Mouse (Mus musculus) lung, postnatal 0 days (tissue): ENCODE measurements around the gene Gm21083. TPM values are rescaled to one million over a fixed set of nuclear protein-coding genes. Genes with fewer than 3 reads are reported as not detected.
"Not testable (repeated sequence)": the region's sequence is repeated elsewhere in the genome, so short reads cannot be mapped to it uniquely, and the experiment has no call there.

Experiments used
- ATAC-seq: fragments of 200-750 bp; cut with Nextera tagmentation; 2 replicates; pipeline ENCODE4 v1.8.0; 2017; ENCODE audit warnings: moderate library complexity
- DNase-seq: peaks from one replicate; pipeline ENCODE4 v3.0.0-alpha.2; 2016; ENCODE audit warnings: low spot score
- H3K27ac ChIP-seq: fragments of 300-500 bp; sonication (generic); 2 replicates; pipeline ENCODE4 v1.5.1; 2014; ENCODE audit warnings: antibody characterized with exemption, mild to moderate bottlenecking, low read length, mixed read lengths
- H3K27me3 ChIP-seq: fragments of 300-500 bp; sonication (generic); replicated peaks from 2 replicates; pipeline ENCODE4 v1.6.1; 2014; ENCODE audit warnings: low read length, mixed read lengths; ENCODE audit not compliant: insufficient read depth
- H3K36me3 ChIP-seq: fragments of 300-500 bp; sonication (generic); 2 replicates; pipeline ENCODE4 v1.6.1; 2014; ENCODE audit warnings: low read length, mixed read lengths; ENCODE audit not compliant: insufficient read depth
- H3K4me1 ChIP-seq: fragments of 300-500 bp; sonication (generic); 2 replicates; pipeline ENCODE4 v1.6.1; 2014; ENCODE audit warnings: antibody characterized with exemption, low read depth, low read length, mixed read lengths; ENCODE audit not compliant: insufficient read depth
- H3K4me2 ChIP-seq: fragments of 300-500 bp; sonication (generic); replicated peaks from 2 replicates; pipeline ENCODE4 v1.6.1; 2014; ENCODE audit warnings: low read depth, mild to moderate bottlenecking, low read length, moderate library complexity, mixed read lengths
- H3K4me3 ChIP-seq: fragments of 300-500 bp; sonication (generic); 2 replicates; pipeline ENCODE4 v1.5.1; 2014; ENCODE audit warnings: low read depth, low read length
- H3K9ac ChIP-seq: fragments of 300-500 bp; sonication (generic); replicated peaks from 2 replicates; pipeline ENCODE4 v1.6.1; 2014; ENCODE audit warnings: low read depth, mild to moderate bottlenecking
- H3K9me3 ChIP-seq: fragments of 300-500 bp; sonication (generic); 2 replicates; pipeline ENCODE4 v1.6.1; 2016; ENCODE audit warnings: low read length, mixed read lengths
- CTCF ChIP-seq: IDR thresholded peaks from 2 replicates; pipeline ENCODE4 v1.5.1; 2016; ENCODE audit warnings: antibody characterized with exemption, mild to moderate bottlenecking
- WGBS: fragments of 180-500 bp; shearing (Covaris S2); extraction: QIAGEN DNeasy Blood & Tissue Kit; methylation state at CpG from one replicate; pipeline ENCODE4 v1.1.7; 2014; 5-methylcytosine and 5-hydroxymethylcytosine counted together
- polyA plus RNA-seq: library from polyadenylated mRNA; unstranded; fragments of >200 nt; fragmentation: Nextera tagmentation; extraction: Ambion mirVana; gene quantifications from 2 replicates; pipeline ENCODE4 v1.2.1, GENCODE M21; 2015

The Gm21083 gene
- polyA plus RNA-seq, 1 experiment from 2014 or later, result not detected

DNA sequence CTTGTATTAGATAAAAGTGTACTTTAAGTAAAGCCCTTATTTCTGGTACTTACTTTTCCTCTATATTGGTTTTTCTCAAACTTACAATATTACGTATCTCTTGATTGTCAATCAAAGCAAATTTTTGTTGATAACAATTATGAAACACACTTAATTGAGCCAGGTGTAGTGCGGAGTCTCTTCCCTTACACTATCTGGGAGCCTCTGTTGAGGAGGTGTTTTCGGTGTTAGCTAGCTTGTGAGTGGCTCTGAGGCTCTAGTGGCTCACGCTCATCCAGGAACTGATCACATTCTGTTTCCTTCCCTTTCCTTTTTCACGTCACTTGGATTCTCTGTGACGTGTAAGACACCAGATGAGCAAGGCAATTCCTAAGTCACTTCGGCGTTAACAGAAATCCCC, 26.5 kb downstream of the Gm21083 start:
- not testable (repeated sequence) for H3K4me2 ChIP-seq, H3K9ac ChIP-seq, H3K27me3 ChIP-seq, ATAC-seq, H3K4me1 ChIP-seq, H3K27ac ChIP-seq, H3K4me3 ChIP-seq, H3K36me3 ChIP-seq, H3K9me3 ChIP-seq, DNase-seq
- WGBS, result 71% methylated on average over 8 of the region's 8 CpGs

DNA sequence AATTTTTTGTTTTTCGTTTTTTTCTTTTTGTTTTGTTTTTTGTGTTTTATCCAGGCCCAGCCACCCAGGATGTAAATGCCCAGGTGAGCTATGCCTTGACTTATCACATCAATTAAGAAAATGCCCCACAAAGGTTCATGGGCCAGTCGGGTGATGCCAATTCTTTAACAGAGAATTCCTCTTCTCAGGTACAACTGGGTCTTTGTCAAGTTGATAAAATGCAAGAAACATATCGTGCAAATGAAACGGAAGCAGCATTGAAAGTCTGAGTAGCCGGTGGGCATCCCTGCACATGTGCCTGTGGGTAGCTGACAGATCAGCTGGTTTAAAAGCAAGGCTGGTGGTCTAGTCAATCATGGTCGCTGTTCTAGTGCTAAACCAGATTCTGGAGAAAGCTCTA, 29.5 kb downstream of the Gm21083 start:
- H3K27ac ChIP-seq, H3K36me3 ChIP-seq, H3K27me3 ChIP-seq, H3K9me3 ChIP-seq, H3K4me2 ChIP-seq, DNase-seq, H3K9ac ChIP-seq, H3K4me3 ChIP-seq, H3K4me1 ChIP-seq: not testable (repeated sequence)
- 64% methylated on average over 5 of the region's 6 CpGs for WGBS
- peak; percentile 57 for ATAC-seq

DNA sequence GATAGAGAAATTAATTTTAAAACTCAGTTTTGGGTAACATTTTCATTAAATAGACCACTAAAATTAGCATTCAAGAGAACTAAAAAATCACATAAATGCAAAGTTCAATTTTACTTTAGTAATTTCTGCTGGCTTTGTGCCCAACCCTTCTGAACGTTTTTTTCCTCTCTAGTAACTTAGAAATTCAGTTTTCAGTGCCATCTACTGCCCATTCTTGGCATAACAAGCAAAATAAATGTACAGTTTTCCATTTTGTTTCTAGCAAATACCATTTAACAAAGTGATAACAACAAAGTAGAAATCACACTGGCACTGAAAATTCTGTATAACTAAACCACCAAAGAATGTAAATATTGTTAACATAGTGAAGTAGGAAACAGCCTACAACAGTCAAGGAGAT, 33.6 kb downstream of the Gm21083 start:
- ATAC-seq, H3K9ac ChIP-seq, H3K27ac ChIP-seq, H3K36me3 ChIP-seq, H3K9me3 ChIP-seq, H3K4me3 ChIP-seq, H3K4me2 ChIP-seq, H3K27me3 ChIP-seq, H3K4me1 ChIP-seq: not testable (repeated sequence)
- WGBS, result 3% methylated on average over 1 of the region's 1 CpGs
- DNase-seq, result peak; percentile 17
- TF ChIP-seq CTCF, result peak; percentile 17

DNA sequence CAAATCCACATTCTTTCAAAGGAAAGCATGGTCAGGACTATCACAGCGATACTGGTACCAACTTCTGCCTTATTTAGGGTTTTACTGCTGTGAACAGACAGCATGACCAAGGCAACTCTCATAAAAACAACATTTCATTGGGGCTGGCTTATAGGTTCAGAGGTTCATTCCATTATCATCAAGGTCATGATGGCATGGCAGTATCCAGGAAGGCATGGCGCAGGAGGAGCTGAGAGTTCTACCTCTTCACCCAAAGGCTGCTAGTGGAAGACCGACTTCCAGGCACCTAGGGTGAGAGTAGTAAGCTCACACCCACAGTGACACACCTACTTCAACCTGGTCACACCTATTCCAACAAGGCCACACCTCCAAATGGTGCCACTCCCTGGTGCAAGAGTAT, 39.1 kb downstream of the Gm21083 start:
- H3K4me2 ChIP-seq, result not testable (repeated sequence)

DNA sequence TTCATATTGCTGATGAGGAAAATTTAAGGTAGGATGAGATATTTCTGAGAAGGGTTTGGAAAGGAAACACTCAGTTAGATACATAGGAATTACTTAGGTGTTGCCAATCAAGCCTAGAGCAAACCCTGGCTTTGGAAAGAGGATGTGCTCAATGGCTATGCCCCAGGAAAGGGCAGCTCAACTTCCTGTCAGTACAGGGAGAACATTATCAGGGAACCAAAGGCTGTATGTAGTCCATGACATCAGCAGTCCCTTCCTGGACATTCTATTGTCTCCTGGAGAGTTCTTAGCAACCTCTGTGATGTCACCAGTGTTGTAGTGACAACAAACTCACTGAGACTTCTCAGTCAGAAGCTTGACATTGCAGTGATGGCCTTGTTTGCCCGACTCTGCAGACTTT, 41.6 kb downstream of the Gm21083 start, which contains the start of gene Speer4d:
Gene Speer4d (plus strand): TSS at position 301 of the 400 bp plus-strand sequence.
- not testable (repeated sequence) for H3K4me2 ChIP-seq, H3K27me3 ChIP-seq, H3K9me3 ChIP-seq, ATAC-seq, H3K4me3 ChIP-seq, H3K36me3 ChIP-seq, H3K9ac ChIP-seq, H3K27ac ChIP-seq, DNase-seq, H3K4me1 ChIP-seq
- 48% methylated on average over 1 of the region's 1 CpGs for WGBS

More for the DNA sequence above, 39.1 kb downstream of the Gm21083 start:
- H3K36me3 ChIP-seq, H3K4me1 ChIP-seq, H3K9ac ChIP-seq, DNase-seq, H3K27me3 ChIP-seq, H3K4me3 ChIP-seq, H3K9me3 ChIP-seq, H3K27ac ChIP-seq, ATAC-seq: not testable (repeated sequence)
- 65% methylated on average over 3 of the region's 3 CpGs for WGBS

DNA sequence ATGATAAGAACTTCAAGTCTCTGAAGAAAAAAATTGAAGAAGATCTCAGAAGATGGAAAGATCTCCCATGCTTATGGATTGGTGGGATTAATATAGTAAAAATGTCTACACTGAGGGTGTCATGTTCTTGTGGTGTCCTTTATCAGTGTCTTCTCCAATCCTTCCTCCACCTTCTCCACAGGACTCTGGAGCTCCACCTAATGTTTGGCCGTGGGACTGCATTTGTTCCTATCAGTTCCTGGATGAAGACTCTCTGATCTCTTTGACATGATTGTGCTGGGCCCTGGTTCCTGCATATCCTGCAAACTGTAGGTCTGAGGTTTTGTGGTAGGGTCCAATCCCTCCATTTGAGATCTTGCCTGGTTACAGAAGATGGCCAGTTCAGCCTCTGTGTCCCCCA, 51.0 kb downstream of the Gm21083 start:
- not testable (repeated sequence) for DNase-seq, H3K4me2 ChIP-seq, H3K27ac ChIP-seq, H3K9ac ChIP-seq, H3K9me3 ChIP-seq, H3K4me1 ChIP-seq, H3K4me3 ChIP-seq, H3K27me3 ChIP-seq, H3K36me3 ChIP-seq, ATAC-seq
- WGBS, result 22% methylated on average over 1 of the region's 1 CpGs
- TF ChIP-seq CTCF, result peak; percentile 28

DNA sequence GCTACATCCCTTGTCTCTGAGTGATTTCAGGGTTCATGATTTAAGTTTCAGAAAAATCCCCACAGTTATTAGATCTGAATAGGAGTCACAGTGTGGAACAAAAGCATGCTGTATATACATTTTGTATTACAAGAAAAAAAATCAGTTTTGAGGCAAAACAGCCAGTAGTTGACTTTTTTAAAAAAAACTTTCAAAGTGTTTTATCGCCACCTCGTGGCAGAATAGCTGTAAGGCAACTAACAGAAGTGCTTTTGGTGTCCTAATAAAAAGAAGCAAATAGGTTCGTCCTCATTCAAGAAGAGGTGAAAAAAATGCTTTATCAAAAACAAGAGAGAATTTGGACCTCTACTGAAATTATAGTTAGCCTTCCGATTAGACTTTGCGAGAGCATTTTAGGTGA, 52.9 kb downstream of the Gm21083 start:
- not testable (repeated sequence) for H3K4me3 ChIP-seq, H3K4me1 ChIP-seq, H3K9ac ChIP-seq, H3K9me3 ChIP-seq, H3K27ac ChIP-seq, ATAC-seq, H3K36me3 ChIP-seq, H3K27me3 ChIP-seq, H3K4me2 ChIP-seq
- DNase-seq, result peak; percentile 7
- WGBS, result 27% methylated on average over 5 of the region's 5 CpGs

Other genes with a start within 250 kb of the Gm21083 start
- gene Gm21149, start 100.8 kb upstream of the Gm21083 start, polyA plus RNA-seq, result 0.14 TPM in 1 of 2 replicates, not detected in the other
- not detected in 2 replicates for gene Gm21190, start 48.1 kb upstream of the Gm21083 start, polyA plus RNA-seq
- not detected in 2 replicates for gene Speer4d, start 41.7 kb downstream of the Gm21083 start, polyA plus RNA-seq
- not detected in 2 replicates for gene 4930572O03Rik, start 79.7 kb downstream of the Gm21083 start, polyA plus RNA-seq
- 0.42 and 0.51 TPM in 2 replicates for gene Speer4c, start 136.9 kb downstream of the Gm21083 start, polyA plus RNA-seq